Mouse (Mus musculus) adrenal gland, postnatal 14 days (tissue): ENCODE results near the gene Rgs9. TPM values are rescaled to one million over a fixed set of nuclear protein-coding genes. Genes with fewer than 3 reads are reported as not detected.
A peak's percentile ranks its signal among the peaks of the same experiment; 100 is the strongest.

ENCODE experiments used
- DNase-seq: peaks from one replicate; pipeline ENCODE4 v3.0.0; 2021; ENCODE audit warnings: mixed read lengths
- total RNA-seq: library from RNA; stranded (reverse); gene quantifications from 2 replicates; pipeline ENCODE4 v1.2.3, GENCODE M21; 2021

Rgs9 gene
- total RNA-seq, 1 experiment from 2014 or later, result 4.5 TPM

DNA sequence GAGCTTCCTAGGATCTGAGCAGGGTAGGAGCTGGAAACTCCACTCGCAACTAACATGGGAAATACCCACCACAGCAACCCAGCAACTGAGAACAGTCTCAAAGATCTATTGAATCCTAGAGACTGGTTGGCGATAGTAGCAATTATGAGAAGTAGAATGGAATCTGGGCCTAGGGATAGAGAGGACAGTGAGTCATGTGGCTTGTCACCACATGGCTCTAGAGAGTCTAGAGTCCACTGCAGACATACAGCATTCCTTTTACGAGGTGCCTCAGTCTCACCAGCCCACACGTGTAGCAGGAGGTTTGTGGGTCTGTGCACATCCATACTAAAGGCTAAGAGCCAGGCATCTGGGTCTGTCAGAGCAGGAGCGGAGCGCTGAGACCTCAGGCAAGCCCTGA is 59.3 kb downstream of the Rgs9 start:
- DNase-seq, result no peak

DNA sequence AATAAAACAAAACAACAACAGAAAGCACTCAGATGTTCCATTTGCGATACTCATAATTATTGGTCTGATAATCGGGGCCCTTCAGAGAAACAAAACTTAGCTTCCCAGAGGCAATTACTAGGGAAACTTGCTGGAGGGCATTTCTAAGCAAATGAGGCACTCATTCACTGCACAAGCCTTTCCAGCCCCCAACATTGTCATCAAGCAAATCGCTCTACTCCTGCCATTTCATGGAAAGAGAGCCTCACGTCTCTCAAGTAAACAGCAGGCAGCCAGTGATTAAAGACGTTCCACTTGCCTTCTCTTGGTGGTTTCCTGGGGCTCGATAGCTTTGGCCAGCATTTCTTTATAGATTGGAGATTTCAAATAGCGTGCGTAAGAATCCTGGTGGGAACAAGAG is 60.1 kb downstream of the Rgs9 start:
- no peak for DNase-seq

DNA sequence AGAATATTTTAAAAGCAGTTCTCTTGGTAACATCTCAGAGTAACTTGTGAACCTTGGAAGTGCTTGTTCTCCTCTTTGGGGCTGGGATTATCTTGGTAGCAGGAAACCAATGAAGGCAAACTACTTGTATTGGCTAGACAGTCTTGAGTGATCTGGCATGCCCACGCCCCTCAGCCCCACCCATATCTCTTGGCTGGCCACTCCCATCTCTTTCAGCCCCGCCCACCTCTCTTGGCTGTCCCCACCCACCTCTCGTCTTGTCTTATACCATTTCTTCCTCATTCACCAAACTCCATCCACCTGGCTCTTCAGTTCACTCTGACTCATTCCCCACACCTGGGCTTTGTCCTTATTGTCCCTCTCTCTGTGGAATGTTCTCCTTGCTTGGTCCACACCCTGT is 64.3 kb downstream of the Rgs9 start:
- no peak for DNase-seq

DNA sequence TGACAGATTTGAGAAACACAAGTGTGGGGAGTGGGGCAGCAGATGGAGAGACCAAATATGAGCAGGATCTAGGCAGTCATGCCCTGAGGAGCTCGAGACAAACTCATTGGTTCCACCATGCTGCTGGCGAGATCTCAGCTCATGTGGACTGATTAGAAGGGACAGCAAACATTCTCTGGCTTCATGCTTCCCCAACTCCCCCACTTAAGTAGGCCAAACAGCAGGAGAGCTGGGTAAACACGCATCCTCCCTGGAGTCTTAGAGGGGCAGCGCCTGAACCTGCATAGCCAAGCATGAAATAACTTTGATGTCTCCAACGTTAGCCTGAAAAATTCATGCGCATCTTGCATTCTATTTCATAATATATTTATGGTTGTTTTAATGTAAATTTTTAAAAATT is 65.1 kb downstream of the Rgs9 start:
- no peak for DNase-seq

DNA sequence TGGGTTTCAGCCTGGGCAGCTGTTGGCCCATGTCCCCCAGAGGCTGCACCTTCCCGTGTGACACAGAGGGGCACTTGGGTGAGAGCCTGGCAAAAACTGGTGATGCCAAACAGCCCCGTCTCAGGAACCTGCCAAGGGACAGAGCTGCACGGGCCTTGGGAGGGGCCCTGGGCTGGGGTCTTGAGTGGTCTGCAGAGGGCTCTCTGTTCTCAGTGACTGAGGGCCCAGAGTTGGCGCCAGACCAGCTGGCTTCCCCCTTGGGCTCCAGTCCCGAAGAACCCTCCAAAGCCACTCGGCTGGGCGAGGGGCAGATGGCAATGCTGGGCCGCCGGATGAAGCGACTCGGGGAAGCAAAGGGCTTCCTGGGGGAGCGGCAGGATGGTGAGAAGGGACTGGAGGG is 70.8 kb downstream of the Rgs9 start:
- no peak for DNase-seq

DNA sequence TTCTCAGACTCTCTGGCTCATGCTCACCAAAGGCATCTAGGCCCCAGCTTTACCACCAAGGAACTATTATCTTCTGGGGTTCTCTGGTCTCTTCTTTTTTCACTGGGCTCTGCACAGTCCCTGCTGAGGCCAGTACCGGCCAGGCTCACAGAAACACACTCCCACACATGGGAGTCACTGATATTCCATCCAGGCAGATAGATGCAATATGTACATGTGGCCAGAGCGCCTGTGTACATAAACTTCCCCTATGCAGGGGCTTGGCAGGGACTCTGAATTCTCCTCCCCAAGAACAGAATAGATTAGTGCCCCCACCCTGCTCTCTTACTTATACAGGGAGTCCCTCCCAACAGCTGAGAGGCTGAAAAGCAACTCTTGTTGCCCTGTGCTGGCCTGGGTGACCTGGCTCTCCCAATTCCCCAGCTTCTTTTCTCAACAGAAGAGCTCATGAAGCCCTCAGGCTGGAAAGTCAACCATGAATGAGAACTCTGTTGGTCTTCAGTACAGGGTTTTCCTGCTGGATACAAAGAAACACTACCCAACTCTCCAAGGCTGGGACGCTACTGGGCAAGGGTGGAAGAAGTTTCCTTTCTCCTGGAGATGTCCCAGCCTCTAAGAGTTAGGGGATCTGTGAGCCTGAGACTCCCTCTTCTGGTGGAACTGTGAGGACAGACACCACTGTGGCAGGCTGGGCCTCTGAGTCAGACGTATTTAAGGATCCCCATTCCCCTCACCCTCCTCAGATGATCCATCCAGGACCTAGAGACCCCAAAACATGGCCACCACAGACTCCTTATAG is 76.5 kb downstream of the Rgs9 start:
- DNase-seq, result no peak

DNA sequence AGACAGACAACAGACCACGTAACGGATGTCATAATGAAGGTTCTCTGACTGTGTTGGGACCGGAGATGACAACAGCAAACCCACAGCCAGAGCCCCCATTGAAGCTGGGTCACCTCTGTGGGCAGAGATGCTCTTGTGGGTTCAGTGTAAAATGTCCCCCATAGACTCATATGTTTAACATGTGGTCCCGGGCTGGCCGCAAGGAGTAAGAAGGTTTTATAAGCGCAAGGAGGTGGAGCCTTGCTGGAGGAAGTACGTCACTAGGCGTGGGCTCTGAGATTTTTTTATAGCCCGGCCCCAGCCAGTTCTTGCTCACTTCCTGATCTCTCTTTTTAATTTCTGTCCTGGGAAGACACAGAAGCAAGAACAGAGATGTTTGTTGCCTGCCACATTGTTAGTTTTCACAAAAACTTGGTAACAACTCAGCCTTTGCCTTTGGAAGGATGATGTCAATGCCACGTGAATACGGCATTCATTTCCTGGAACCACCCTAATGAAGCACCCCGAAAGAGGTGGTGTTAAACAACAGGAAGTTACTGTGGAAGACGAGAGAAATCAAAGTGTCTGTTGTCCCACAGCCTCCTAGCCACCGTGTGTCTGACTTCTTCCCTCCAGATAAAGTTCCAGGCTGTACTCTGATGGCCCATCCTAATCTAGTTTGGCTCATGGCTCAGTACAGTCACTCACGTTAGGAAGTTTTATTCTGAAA is 79.1 kb downstream of the Rgs9 start:
- no peak for DNase-seq

DNA sequence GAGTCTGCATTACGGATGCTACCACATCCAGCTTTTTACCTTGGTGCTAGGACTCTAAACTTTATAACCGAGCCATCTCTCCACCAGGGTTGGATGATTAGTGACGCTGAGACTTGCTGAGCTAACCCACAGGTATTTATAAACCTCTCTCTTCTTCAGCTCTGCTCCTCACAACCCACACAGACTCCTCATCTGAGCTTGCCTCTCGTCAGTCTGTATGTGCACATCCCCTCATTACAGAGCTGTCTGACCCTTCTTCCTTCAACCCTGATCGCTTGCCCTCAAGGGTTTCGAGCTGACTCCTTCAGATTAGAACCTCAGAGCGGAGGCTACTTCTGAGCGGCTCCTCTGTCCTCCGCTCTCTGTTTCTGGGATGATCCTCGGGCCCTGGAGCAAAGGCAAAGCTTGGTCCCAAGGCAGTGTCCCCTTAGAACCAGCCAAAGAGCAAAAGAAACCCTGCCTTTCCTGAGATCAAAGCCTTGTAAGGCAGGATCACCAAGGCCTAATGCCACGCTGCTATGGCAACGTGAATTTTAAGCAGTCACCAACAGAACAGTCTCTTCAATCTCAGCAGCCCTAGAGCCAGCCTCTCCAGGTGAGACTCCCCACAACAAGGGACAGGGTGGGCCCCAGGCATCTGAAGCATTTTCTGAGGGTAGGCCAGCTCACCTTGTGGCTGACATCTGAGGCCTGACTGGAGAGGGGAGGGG is 79.9 kb downstream of the Rgs9 start:
- peak; percentile 22 for DNase-seq

DNA sequence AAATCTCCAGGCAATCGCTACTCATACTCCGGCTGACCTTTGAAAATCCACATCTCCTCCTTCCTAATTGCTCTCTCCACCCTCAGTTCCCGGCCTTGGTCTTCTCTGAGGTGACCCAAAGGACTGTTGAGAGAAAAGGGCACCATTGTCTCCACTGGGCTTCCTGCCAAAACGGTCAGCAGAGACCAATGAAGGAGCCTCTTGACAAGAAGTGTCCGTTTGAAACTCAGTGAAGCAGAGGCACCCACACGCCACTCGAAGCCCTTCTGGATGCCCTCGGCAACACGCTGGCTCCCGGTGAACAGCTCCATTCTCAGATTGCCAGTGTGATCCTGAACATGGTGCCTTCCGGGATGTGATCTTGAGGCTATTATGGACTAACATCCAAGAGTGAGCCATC is 87.2 kb downstream of the Rgs9 start:
- DNase-seq, result peak; percentile 51

DNA sequence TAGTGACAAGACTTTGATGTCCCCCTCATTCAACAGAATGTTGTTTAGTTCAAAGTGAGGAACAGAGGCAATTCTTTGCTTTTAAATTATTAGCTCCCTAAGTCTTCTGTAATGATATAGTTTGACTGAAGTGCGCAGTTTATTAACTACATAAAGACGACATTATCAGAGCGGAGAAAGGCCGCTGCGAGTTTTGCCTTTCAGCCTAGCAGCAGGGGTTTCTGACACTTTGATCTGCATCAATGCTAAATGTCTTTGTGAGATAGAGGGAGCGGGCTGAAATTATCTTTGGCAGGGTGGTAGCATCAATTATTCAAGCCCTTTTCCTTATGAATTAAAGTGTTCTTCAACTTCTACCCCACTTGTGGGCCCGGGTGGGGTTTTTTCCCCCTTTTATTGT is 87.6 kb downstream of the Rgs9 start:
- no peak for DNase-seq

DNA sequence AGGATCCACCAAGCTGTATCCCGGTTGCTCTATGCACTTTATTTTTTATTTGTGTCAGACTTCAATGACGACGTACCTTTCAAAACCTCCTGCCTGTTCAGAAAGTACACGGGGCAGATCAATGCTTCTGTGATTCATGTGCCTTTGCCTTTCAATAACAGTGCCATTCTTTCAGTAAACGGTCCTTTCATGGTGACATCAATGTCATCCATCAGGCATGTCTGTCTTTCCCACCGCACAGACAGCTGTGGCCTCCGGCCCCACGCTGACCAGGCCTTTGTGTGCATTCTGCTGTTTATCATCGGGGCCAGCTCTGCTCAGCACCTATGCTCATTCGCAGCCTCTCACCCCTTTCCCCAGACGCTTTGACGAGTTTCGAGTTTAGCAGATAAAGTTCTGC is 91.2 kb downstream of the Rgs9 start:
- DNase-seq, result no peak

DNA sequence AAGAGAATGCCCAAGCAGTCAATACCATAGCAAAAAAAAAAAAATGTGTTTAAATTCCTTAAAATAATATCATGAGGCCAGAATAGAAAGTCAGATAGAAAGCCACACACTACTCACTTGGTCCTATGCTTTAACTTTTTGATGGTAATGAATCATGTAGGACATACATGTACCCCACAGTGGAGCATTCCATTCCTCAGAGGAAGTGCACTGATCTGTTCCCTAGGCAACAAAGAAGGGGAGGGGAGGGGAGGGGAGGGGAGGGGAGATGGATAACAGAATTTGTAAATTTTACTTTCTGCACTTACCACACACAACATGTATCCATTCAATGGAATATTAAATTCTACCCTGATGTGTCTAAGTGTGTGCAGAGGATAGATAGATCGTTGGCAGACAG is 91.9 kb downstream of the Rgs9 start:
- no peak for DNase-seq

DNA sequence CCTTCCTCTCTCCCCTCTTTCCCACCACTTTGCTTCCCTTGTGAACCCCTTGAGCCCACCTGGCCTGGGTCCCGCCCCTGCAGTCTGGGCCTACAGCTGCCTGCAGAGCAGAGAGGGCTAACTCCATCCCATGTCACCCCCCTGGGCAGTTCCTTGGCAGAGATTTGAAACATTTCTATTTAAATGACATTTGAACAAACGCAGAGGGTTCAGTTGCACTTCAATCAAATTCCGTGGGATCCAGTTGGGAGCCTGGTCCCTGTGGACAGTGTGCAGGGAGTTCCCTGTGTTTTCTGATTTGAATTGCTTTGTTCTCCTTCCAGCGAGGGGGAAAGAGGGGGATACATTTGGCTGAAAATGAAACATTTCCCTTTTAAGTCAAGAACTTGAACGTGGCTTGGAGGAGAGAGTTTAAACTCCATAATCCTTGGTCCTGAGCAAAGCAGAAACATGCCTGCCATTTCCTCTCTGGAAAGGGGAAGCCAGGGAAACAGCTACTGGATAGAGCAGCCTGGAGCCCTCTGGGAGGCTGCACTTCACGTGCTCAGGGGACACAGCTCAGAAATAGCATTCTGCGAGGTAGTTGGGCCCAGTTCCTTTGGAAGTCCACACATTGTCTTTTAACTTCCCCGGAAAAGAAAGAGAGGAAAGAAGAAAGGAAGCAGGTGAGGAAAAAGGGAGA is 98.2 kb downstream of the Rgs9 start:
- no peak for DNase-seq

DNA sequence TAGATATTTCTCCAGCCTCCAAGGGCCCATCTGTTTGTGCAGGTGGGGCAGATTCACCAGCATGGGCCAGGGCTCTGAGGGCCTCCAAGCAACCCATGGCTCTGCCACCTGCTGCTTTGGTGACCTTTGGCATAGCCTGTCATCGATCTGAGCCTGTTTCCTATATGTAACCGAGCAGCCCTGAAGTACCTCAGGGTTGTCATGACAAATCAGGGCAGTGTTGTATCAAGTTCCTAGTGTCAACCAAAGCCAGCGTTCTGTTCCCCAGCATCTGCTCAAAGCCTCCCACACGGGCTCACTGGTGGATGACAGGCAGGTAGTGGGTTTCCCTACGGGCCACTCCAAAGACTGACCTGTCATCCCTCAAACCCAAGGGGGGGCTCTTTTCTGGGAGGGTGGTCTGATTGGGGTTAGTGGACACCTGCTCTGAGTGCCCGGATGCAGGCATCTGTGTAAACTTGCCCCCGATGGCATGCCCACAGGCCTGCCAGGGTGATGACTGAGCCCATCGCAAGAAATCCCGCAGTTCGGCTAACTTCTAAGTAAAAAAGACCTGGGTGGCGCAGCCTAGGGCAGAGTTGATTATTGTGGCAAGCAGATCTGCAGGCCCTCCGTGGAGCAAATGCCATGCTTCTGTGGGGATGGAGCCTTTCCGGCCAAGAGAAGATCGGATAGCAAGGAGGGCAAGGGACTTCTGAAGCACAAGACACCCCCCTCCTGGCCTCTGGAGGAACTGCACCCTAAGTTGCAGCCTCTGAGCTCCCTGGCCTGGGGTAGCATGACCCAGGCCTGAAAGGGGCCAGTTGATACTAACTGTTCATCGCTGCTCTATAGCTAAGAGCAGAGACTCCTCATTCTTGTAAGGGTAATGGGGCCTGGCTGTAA is 105.0 kb downstream of the Rgs9 start:
- peak; percentile 87 for DNase-seq

DNA sequence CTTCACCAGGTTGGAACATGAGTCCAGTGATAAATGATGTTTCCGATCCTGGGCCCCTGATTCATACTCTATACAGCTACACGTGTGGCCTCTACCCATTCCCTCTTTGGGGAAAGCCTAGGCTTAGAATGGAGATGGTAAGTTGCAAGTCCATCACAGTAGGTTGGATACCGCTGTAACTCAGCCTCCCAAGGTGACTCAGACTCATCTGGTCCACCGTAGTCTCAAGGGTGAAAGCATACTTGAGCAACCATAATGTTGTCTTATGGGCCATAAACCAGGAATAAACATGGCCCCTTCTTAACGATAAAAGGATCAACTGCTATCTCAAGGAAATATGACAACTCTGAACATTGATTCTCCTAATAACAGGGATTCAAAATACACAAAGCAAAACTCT is 109.7 kb downstream of the Rgs9 start:
- no peak for DNase-seq

DNA sequence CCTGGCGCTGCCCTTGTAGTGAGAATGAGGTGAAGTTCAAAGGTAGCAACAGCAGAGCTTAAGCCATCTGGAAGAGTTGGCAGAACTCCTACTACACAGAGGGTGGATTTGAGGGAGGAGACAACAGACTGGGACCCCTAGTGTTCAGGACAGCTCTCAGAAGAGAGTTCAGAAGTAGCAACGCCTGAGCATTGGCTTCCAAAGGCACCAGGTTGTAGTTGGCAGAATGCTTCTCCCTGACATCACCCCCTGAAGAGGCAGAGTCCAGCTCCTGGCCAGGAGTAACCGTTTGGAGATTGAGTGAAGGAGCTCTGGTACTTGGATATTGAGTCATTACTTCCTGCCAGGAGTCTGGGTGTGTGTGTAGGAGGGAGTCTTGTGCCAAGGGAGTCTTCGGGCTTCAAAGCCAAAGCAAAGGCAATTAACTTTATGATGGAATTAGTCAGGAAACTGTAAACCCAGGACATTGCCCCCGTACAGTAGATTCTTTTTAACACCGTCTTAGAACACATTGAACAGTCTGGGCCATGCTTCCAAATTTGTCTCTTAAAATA is 110.2 kb downstream of the Rgs9 start:
- no peak for DNase-seq

DNA sequence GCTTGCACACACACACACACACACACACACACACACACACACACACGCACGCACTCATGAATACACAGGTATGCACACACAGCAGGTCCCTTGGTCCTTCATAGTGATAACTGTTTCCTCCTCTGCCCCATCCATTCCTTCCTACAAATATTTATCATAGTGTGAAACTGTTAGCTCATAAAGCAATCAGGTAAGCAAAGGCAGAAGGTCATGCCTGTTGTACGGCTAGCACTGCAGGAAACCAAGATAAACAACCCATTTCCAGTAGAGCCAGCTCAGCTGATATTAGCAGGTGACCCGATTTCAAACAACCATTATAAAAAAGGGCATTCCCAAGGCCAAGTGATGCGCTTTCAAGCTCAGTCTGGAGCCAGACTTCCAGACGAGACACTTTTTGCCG is 116.8 kb downstream of the Rgs9 start:
- no peak for DNase-seq

DNA sequence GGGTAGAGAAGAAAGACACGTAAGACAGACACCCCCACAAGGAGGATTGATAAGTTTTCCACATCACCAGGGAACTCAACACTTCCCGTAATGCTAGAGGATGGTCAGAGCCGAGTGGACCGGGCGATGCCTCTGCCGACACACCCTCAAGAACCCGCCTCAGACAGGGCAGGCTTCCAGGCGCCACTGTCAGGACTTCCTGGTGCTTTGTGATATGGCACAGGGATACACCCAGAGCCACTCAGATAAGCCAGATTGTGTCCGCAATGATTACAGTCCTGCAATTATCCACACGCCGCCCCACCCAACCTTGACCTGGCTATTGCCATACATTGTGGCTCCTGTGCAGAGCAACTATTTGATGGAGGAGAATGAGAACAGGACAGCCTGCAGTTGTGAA is 117.6 kb downstream of the Rgs9 start:
- DNase-seq, result no peak

DNA sequence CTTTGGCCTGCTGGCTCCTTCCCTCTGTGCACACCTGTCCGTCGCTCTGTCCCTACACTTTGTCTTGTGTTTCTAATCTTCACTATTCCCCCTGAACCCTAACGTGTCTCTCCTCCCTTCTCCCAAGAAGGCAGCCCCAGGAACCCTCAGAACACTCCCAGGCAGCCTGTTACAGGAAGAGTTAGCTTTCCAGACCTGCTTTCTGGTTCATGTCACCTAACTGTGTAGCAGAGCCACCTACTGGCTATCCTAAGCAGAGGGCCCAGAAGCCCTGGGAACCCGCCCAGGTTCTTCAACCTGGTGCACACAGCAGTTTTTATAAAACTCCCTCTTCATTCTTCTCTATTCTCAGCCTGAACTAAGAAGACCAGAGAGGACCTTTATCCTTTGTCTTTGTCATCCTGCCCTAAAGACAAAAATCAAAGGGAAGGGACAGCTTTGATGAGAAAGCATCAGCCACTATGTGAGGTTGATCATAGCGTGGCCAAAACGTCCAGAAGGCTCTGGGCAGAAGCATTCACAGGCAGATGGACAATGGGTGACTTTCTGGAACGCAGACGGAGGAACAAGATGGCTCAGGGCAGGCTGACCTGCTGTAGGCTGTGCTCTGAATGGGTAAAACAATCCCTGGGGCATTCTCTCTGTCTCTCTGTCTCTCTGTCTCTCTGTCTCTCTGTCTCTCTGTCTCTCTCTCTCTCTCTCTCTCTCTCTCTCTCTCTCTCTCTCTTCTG is 119.0 kb downstream of the Rgs9 start:
- peak; percentile 69 for DNase-seq

DNA sequence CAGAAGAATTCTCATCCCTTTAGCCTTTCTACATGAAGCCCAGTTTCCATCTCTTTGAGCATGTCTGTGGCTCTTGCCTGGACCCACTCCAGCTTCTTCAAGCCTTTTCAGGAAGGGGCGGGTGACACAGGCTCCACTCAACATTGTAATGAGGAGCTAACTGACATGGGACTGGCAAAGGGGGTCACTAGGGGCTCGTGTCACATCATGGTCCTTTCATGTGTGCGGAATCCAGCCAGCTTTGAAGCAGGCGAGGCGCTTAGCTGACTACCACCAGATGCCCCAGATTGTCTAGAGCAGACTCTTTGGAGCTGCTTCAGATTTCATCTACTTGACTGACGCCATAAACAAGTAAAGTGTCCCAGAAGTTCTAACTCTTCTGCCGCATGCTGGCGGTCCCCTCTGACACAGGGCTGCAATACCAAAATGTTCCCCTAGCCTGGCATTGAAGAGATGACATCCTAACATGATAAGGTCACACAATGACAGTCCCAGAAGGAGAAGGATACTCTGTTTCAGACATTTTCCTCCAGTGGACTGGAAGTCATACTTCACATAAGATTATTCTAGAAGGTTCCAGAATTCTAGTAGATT is 122.5 kb downstream of the Rgs9 start:
- DNase-seq, result no peak
